Mouse (Mus musculus): ENCODE results near the gene Aldh5a1.
A peak's percentile ranks its signal among the peaks of the same experiment; 100 is the strongest.

Aldh5a1 gene

GRCm38 (mm10) chr13:24933199-24933598 lies 4.3 kb downstream of the Aldh5a1 start:
- no peak for DNase-seq (ENCODE audit: low read depth)

- DNase-seq (ENCODE audit: low read depth): no peak
Observed at GRCm38 (mm10) chr13:24930591-24930990, 6.9 kb downstream of the Aldh5a1 start.

GRCm38 (mm10) chr13:24923991-24924390 lies 13.5 kb downstream of the Aldh5a1 start:
- DNase-seq (ENCODE audit: low read depth): no peak

GRCm38 (mm10) chr13:24921281-24921680 lies 16.2 kb downstream of the Aldh5a1 start:
- DNase-seq (ENCODE audit: low read depth): no peak

- peak; percentile 22 for DNase-seq (ENCODE audit: low read depth)
Observed at GRCm38 (mm10) chr13:24920333-24920977, 17.0 kb downstream of the Aldh5a1 start.

- DNase-seq (ENCODE audit: low read depth): no peak
Observed at GRCm38 (mm10) chr13:24915831-24916230, 21.6 kb downstream of the Aldh5a1 start.

- DNase-seq (ENCODE audit: low read depth): no peak
Observed at GRCm38 (mm10) chr13:24914915-24915314, 22.5 kb downstream of the Aldh5a1 start.

- DNase-seq (ENCODE audit: low read depth): no peak
Observed at GRCm38 (mm10) chr13:24913576-24913975, 23.9 kb downstream of the Aldh5a1 start.

GRCm38 (mm10) chr13:24909112-24909511 lies 28.3 kb downstream of the Aldh5a1 start:
- no peak for DNase-seq (ENCODE audit: low read depth)

- no peak for DNase-seq (ENCODE audit: low read depth)
Observed at GRCm38 (mm10) chr13:24906831-24907570, 30.5 kb downstream of the Aldh5a1 start.

GRCm38 (mm10) chr13:24905422-24905821 lies 32.0 kb downstream of the Aldh5a1 start:
- DNase-seq (ENCODE audit: low read depth): no peak

GRCm38 (mm10) chr13:24903412-24903811 lies 34.0 kb downstream of the Aldh5a1 start:
- DNase-seq (ENCODE audit: low read depth): no peak

- DNase-seq (ENCODE audit: low read depth): no peak
Observed at GRCm38 (mm10) chr13:24901916-24902315, 35.5 kb downstream of the Aldh5a1 start.

GRCm38 (mm10) chr13:24893880-24894279 lies 43.6 kb downstream of the Aldh5a1 start:
- DNase-seq (ENCODE audit: low read depth): no peak

- DNase-seq (ENCODE audit: low read depth): no peak
Observed at GRCm38 (mm10) chr13:24892516-24892915, 44.9 kb downstream of the Aldh5a1 start.

GRCm38 (mm10) chr13:24889554-24889953 lies 47.9 kb downstream of the Aldh5a1 start:
- no peak for DNase-seq (ENCODE audit: low read depth)

GRCm38 (mm10) chr13:24882411-24882810 lies 55.0 kb downstream of the Aldh5a1 start:
- no peak for DNase-seq (ENCODE audit: low read depth)

- no peak for DNase-seq (ENCODE audit: low read depth)
Observed at GRCm38 (mm10) chr13:24880704-24881103, 56.8 kb downstream of the Aldh5a1 start.

- no peak for DNase-seq (ENCODE audit: low read depth)
Observed at GRCm38 (mm10) chr13:24880208-24880607, 57.3 kb downstream of the Aldh5a1 start.

- no peak for DNase-seq (ENCODE audit: low read depth)
Observed at GRCm38 (mm10) chr13:24879359-24880040, 58.0 kb downstream of the Aldh5a1 start.

GRCm38 (mm10) chr13:24868233-24868632 lies 69.2 kb downstream of the Aldh5a1 start:
- no peak for DNase-seq (ENCODE audit: low read depth)

GRCm38 (mm10) chr13:24867789-24868188 lies 69.7 kb downstream of the Aldh5a1 start:
- DNase-seq (ENCODE audit: low read depth): no peak

All from c-Kit-positive CD71-positive TER-119-negative erythroid progenitor cells, embryonic 14.5 days (primary cell).